Mouse (Mus musculus): ENCODE data around the gene Btnl6. TPM values are rescaled to one million over a fixed set of nuclear protein-coding genes. Genes with fewer than 3 reads are reported as not detected.

Btnl6 gene
- polyA plus RNA-seq, 2 experiments: not detected

DNA sequence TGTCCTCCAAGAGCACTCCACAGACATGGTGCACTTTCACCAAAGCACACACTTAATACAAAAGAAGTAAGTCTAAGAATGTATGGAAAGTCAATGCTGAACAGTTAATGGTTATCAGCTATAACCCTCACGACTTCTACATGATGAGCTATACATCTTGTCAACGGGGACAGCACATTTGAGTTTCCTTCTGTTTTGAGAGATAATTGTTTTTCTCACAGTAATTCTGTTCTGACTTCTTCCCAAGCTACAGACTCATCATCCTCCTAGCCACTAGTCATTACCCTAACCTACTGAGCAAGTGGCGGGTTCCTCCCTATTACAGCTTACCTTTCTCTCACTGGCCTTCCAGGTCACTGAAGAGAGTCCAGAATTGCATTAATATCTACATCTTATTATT is 57.9 kb downstream of the Btnl6 start:
- H3K4me2 ChIP-seq (ENCODE audit: low read depth): no peak overlapping the region
- H3K4me1 ChIP-seq (replicated peaks; ENCODE audit: control insufficient read depth in 2 of 2, insufficient read depth in 2 of 2, low read length in 1 of 2): peaks cover 0 to 34% of the 10 kb centered on the region in 2 experiments; a peak in 2 of 4 replicates
- ATAC-seq (ENCODE audit: insufficient read depth) (peak; percentile 15; the same call in 1 of the 2 replicates), DNase-seq (ENCODE audit: low read depth in 3 of 3, low spot score in 3 of 3) (no peak)
- no peaks in the 10 kb centered on the region for H3K9me3 ChIP-seq (ENCODE audit: control insufficient read depth, low read length)
- H3K36me3 ChIP-seq (replicated peaks; ENCODE audit: control insufficient read depth, insufficient read depth, low read depth): no peaks in the 10 kb centered on the region
- H3K27me3 ChIP-seq (ENCODE audit: control insufficient read depth, insufficient read depth, low read length): no peaks in the 10 kb centered on the region
- WGBS (ENCODE audit: insufficient replicate concordance): 27% methylated on average over 3 of the region's 3 CpGs
- no peak overlapping the region for H3K4me3 ChIP-seq (ENCODE audit: insufficient read depth in 1 of 2, low read depth in 2 of 2, low read length in 2 of 2)
- H3K27ac ChIP-seq: no peak overlapping the region
- TF ChIP-seq EP300 (IDR thresholded peaks at IDR 0.05; ENCODE audit: low read depth) (no peak), CTCF (IDR thresholded peaks at IDR 0.05; ENCODE audit: low read depth) (no peak)
- H3K9ac ChIP-seq (replicated peaks): no peak overlapping the region

Other genes with a start within 250 kb of the Btnl6 start
- 1.1 and 1.5 TPM in 2 replicates for gene H2-Aa, start 229.5 kb downstream of the Btnl6 start, polyA plus RNA-seq (2012; rRNA removed)
- gene H2-Aa, start 229.5 kb downstream of the Btnl6 start, polyA plus RNA-seq (2014; fragmentation: Nextera tagmentation; extraction: Ambion mirVana): 1.8 and 2.5 TPM in 2 replicates
- 0.65 and 0.91 TPM in 2 replicates for gene H2-Eb1, start 211.5 kb downstream of the Btnl6 start, polyA plus RNA-seq (2012; rRNA removed)
- 0.80 and 0.83 TPM in 2 replicates for gene H2-Eb1, start 211.5 kb downstream of the Btnl6 start, polyA plus RNA-seq (2014; fragmentation: Nextera tagmentation; extraction: Ambion mirVana)
- gene H2-Eb2, start 191.7 kb downstream of the Btnl6 start, polyA plus RNA-seq (2012; rRNA removed): 0.01 TPM in 1 of 2 replicates, not detected in the other
- gene H2-Eb2, start 191.7 kb downstream of the Btnl6 start, polyA plus RNA-seq (2014; fragmentation: Nextera tagmentation; extraction: Ambion mirVana): not detected in 2 replicates
- 0.01 and 0.03 TPM in 2 replicates for gene Btnl2, start 162.5 kb downstream of the Btnl6 start, polyA plus RNA-seq (2012; rRNA removed)
- not detected in 2 replicates for gene Btnl2, start 162.5 kb downstream of the Btnl6 start, polyA plus RNA-seq (2014; fragmentation: Nextera tagmentation; extraction: Ambion mirVana)
- gene Btnl1, start 140.2 kb downstream of the Btnl6 start, polyA plus RNA-seq (2012; rRNA removed): not detected in 2 replicates
- not detected in 2 replicates for gene Btnl1, start 140.2 kb downstream of the Btnl6 start, polyA plus RNA-seq (2014; fragmentation: Nextera tagmentation; extraction: Ambion mirVana)
- 0.03 and 0.17 TPM in 2 replicates for gene BC051142, start 118.5 kb downstream of the Btnl6 start, polyA plus RNA-seq (2012; rRNA removed)
- gene BC051142, start 118.5 kb downstream of the Btnl6 start, polyA plus RNA-seq (2014; fragmentation: Nextera tagmentation; extraction: Ambion mirVana): 0.08 and 0.66 TPM in 2 replicates
- gene Btnl4, start 40.0 kb downstream of the Btnl6 start, polyA plus RNA-seq (2012; rRNA removed): not detected in 2 replicates
- gene Btnl4, start 40.0 kb downstream of the Btnl6 start, polyA plus RNA-seq (2014; fragmentation: Nextera tagmentation; extraction: Ambion mirVana): not detected in 2 replicates
- 0.99 and 1.6 TPM in 2 replicates for gene Notch4, start 46.9 kb upstream of the Btnl6 start, polyA plus RNA-seq (2012; rRNA removed)
- gene Notch4, start 46.9 kb upstream of the Btnl6 start, polyA plus RNA-seq (2014; fragmentation: Nextera tagmentation; extraction: Ambion mirVana): 0.58 and 0.67 TPM in 2 replicates
- 2.9 and 4.2 TPM in 2 replicates for gene Gpsm3, start 72.5 kb upstream of the Btnl6 start, polyA plus RNA-seq (2012; rRNA removed)
- 8.1 and 9.8 TPM in 2 replicates for gene Gpsm3, start 72.5 kb upstream of the Btnl6 start, polyA plus RNA-seq (2014; fragmentation: Nextera tagmentation; extraction: Ambion mirVana)
- 21.1 and 22.7 TPM in 2 replicates for gene Pbx2, start 73.9 kb upstream of the Btnl6 start, polyA plus RNA-seq (2012; rRNA removed)
- gene Pbx2, start 73.9 kb upstream of the Btnl6 start, polyA plus RNA-seq (2014; fragmentation: Nextera tagmentation; extraction: Ambion mirVana): 2.7 and 3.3 TPM in 2 replicates
- 1.3 TPM in 2 replicates for gene Ager, start 80.5 kb upstream of the Btnl6 start, polyA plus RNA-seq (2012; rRNA removed)
- 0.41 and 0.53 TPM in 2 replicates for gene Ager, start 80.5 kb upstream of the Btnl6 start, polyA plus RNA-seq (2014; fragmentation: Nextera tagmentation; extraction: Ambion mirVana)
- 51.5 and 61.2 TPM in 2 replicates for gene Rnf5, start 86.3 kb upstream of the Btnl6 start, polyA plus RNA-seq (2012; rRNA removed)
- 59.6 and 66.4 TPM in 2 replicates for gene Rnf5, start 86.3 kb upstream of the Btnl6 start, polyA plus RNA-seq (2014; fragmentation: Nextera tagmentation; extraction: Ambion mirVana)
- gene Agpat1, start 86.9 kb upstream of the Btnl6 start, polyA plus RNA-seq (2012; rRNA removed): 35.9 and 45.5 TPM in 2 replicates
- gene Agpat1, start 86.9 kb upstream of the Btnl6 start, polyA plus RNA-seq (2014; fragmentation: Nextera tagmentation; extraction: Ambion mirVana): 19.0 and 21.4 TPM in 2 replicates
- gene Egfl8, start 98.6 kb upstream of the Btnl6 start, polyA plus RNA-seq (2012; rRNA removed): 0.39 and 0.40 TPM in 2 replicates
- 0.10 and 0.27 TPM in 2 replicates for gene Egfl8, start 98.6 kb upstream of the Btnl6 start, polyA plus RNA-seq (2014; fragmentation: Nextera tagmentation; extraction: Ambion mirVana)
- gene Ppt2, start 111.2 kb upstream of the Btnl6 start, polyA plus RNA-seq (2012; rRNA removed): 10.4 and 11.6 TPM in 2 replicates
- gene Ppt2, start 111.2 kb upstream of the Btnl6 start, polyA plus RNA-seq (2014; fragmentation: Nextera tagmentation; extraction: Ambion mirVana): 10.5 and 12.9 TPM in 2 replicates
- gene Prrt1, start 112.2 kb upstream of the Btnl6 start, polyA plus RNA-seq (2012; rRNA removed): 0.04 and 0.11 TPM in 2 replicates
- not detected in 2 replicates for gene Prrt1, start 112.2 kb upstream of the Btnl6 start, polyA plus RNA-seq (2014; fragmentation: Nextera tagmentation; extraction: Ambion mirVana)
- 0.47 and 1.6 TPM in 2 replicates for gene Fkbpl, start 127.4 kb upstream of the Btnl6 start, polyA plus RNA-seq (2012; rRNA removed)
- 2.9 and 3.2 TPM in 2 replicates for gene Fkbpl, start 127.4 kb upstream of the Btnl6 start, polyA plus RNA-seq (2014; fragmentation: Nextera tagmentation; extraction: Ambion mirVana)
- gene Atf6b, start 129.8 kb upstream of the Btnl6 start, polyA plus RNA-seq (2012; rRNA removed): 15.5 and 16.6 TPM in 2 replicates
- gene Atf6b, start 129.8 kb upstream of the Btnl6 start, polyA plus RNA-seq (2014; fragmentation: Nextera tagmentation; extraction: Ambion mirVana): 11.3 and 12.6 TPM in 2 replicates
- gene Tnxb, start 153.2 kb upstream of the Btnl6 start, polyA plus RNA-seq (2012; rRNA removed): 0.17 and 0.21 TPM in 2 replicates
- 0.10 and 0.13 TPM in 2 replicates for gene Tnxb, start 153.2 kb upstream of the Btnl6 start, polyA plus RNA-seq (2014; fragmentation: Nextera tagmentation; extraction: Ambion mirVana)
- 2.6 and 2.9 TPM in 2 replicates for gene C4b, start 226.5 kb upstream of the Btnl6 start, polyA plus RNA-seq (2012; rRNA removed)
- 3.4 and 4.8 TPM in 2 replicates for gene C4b, start 226.5 kb upstream of the Btnl6 start, polyA plus RNA-seq (2014; fragmentation: Nextera tagmentation; extraction: Ambion mirVana)